Mouse (Mus musculus) splenic B cell, adult 2 months (primary cell): ENCODE data around the gene Ifnz.
"Not testable (repeated sequence)": the region's sequence is repeated elsewhere in the genome, so short reads cannot be mapped to it uniquely, and the experiment has no call there.

Source experiments
- DNase-seq: peaks from one replicate; pipeline ENCODE4 v3.0.0-alpha.2; 2011; ENCODE audit warnings: low read depth, low spot score
- H3K27me3 ChIP-seq: 2 replicates; pipeline ENCODE4 v1.6.1; 2012; ENCODE audit warnings: mild to moderate bottlenecking, low read length, moderate library complexity, mixed read lengths; ENCODE audit not compliant: control insufficient read depth, poor library complexity, insufficient read depth, severe bottlenecking
- H3K36me3 ChIP-seq: 2 replicates; pipeline ENCODE4 v1.6.1; 2012; ENCODE audit warnings: mild to moderate bottlenecking, low read length, moderate library complexity, mixed read lengths; ENCODE audit not compliant: control insufficient read depth, poor library complexity, insufficient read depth, severe bottlenecking

The Ifnz gene

DNA sequence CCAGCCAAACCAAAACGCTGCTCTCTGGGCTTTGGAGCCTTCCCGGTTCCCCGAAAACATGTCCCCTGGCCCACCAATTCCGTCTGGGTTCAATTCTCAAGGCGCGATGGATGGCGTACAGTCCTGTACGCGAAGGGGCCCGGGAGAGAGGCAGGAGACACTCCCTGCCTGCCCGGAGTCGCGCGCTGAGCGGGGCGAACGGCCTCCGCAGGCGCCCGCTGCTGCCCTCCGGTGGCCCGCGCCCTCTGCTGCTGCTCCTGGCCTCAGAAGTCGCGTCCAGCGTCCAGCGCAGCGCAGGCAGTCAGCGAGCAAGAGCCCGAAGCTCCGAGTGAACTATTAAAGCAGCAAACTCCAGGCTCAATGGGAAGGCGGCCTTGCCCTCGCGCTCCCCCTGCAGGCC, 23.8 kb downstream of the Ifnz start:
- DNase-seq, H3K36me3 ChIP-seq: not testable (repeated sequence)

DNA sequence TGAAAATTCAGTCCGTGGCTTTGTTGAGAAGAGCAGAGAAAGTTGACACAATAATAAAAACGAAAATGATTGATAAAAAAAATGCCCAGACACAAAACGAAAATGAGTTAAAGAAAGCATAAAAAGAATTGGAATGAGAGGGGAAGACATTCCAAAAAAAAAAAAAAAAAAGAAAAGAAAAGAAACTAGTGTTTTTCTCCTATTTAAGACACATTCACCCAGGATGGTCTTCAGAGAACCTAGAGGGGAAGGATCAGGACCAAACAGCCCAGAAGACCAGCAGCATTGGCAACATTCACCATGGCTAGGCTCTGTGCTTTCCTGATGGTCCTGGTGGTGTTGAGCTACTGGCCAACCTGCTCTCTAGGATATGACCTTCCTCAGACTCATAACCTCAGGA, 34.0 kb downstream of the Ifnz start, which contains the start of gene Ifna7:
Ifna7 (plus strand) TSS at position 301 of the 400 bp plus-strand sequence.
- DNase-seq, result no peak
- Histone ChIP-seq H3K36me3 (no peaks in the 10 kb centered on the region), H3K27me3 (no peaks in the 10 kb centered on the region)

More for the DNA sequence above, 23.8 kb downstream of the Ifnz start:
- H3K27me3 ChIP-seq, result not testable (repeated sequence)

DNA sequence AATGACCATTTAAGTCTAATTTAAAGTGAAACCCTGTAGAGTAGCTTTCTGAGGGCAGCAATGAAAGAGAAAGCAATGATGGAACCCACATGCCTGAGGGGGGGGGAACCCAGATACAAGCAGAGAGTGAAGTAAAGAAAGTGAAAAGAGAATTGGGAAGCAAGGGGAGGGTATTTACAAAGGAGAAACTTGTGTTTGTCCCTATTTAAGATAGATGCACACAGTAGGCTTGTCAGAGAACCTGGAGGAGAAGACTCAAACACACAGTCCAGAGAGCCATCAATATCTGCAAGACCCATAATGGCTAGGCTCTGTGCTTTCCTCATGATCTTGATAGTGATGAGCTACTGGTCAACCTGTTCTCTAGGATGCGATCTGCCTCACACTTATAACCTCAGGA, 37.7 kb downstream of the Ifnz start, which contains the start of gene Ifna11:
Ifna11 (plus strand) TSS at position 301 of the 400 bp plus-strand sequence.
- Histone ChIP-seq H3K27me3 (no peaks in the 10 kb centered on the region), H3K36me3 (no peaks in the 10 kb centered on the region)
- no peak for DNase-seq

DNA sequence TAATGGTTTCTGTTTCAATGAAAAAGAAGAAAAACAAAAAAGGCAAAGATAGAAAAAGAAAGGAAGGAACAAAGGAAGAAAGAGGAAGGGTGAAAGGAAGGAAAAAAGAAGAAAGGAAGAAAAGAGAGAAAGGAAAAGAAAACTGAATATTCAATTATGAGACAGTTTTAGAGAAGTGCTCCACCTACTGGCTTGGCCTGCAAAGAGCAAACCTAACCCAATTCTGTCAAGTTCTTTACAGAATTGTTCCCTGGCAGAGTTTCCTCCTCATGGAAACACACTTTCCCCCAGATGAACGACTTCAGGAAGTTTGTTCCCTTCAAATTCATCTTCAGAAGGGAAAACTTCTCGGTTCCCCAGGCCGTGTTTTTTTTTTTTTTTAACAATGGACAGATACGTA, 41.1 kb downstream of the Ifnz start:
- DNase-seq, result peak; percentile 42
- H3K36me3 ChIP-seq, result no peaks in the 10 kb centered on the region

DNA sequence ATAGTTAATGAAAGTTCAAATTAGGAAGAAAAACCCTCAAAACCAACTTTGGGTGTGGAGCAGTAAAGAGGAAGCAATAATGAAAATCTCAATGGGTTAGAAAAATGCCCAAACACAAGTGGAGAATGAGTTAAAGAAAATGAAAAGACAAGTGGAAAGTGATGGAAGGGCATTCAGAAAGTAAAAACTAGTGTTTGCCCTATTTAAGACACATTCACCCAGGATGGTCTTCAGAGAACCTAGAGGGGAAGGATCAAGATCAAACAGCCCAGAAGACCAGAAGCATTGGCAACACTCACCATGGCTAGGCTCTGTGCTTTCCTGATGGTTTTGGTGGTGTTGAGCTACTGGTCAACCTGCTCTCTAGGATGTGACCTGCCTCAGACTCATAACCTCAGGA, 45.2 kb downstream of the Ifnz start, which contains the start of gene Ifna6:
Ifna6 (plus strand) TSS at position 301 of the 400 bp plus-strand sequence.
- not testable (repeated sequence) for H3K36me3 ChIP-seq, H3K27me3 ChIP-seq, DNase-seq

More for the DNA sequence above, 41.1 kb downstream of the Ifnz start:
- no peaks in the 10 kb centered on the region for H3K27me3 ChIP-seq

DNA sequence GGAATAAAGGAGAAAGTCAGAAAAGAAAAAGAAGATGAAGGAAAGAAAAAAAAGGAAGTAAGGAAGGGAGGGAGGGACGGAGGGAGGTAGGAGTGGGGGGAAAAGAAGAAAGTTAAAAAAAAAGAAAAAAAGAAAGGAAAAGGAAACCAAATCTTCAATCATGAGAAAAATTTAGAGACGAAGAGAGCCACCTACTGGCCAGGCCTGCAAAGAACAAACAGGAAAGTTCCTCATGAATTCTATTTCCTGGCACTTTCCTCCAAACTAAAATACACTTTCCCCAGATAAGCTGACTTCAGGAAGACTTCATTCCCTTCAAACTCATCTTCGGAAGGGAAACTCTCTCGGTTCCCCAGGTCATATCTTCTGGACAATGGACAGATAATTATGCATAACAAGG, 48.6 kb downstream of the Ifnz start:
- Histone ChIP-seq H3K36me3 (no peaks in the 10 kb centered on the region), H3K27me3 (no peaks in the 10 kb centered on the region)
- peak; percentile 44 for DNase-seq
